Mouse (Mus musculus) heart, embryonic 15.5 days (tissue): ENCODE measurements around the gene Cylc1. TPM values are rescaled to one million over a fixed set of nuclear protein-coding genes. Genes with fewer than 3 reads are reported as not detected.

Experiments used
- ATAC-seq: fragments of 200-750 bp; cut with Nextera tagmentation; replicated peaks from 2 replicates; pipeline ENCODE4 v1.8.0; 2017; ENCODE audit warnings: low read depth, moderate TSS enrichment; ENCODE audit not compliant: insufficient number of reproducible peaks, insufficient read depth, low FRiP score
- H3K27ac ChIP-seq: fragments of 300-500 bp; sonication (generic); 2 replicates; pipeline ENCODE4 v1.5.1; 2015; ENCODE audit warnings: mild to moderate bottlenecking, inconsistent platforms
- H3K27me3 ChIP-seq: fragments of 300-500 bp; sonication (generic); 2 replicates; pipeline ENCODE4 v1.6.1; 2015; ENCODE audit warnings: inconsistent platforms
- H3K36me3 ChIP-seq: fragments of 300-500 bp; sonication (generic); 2 replicates; pipeline ENCODE4 v1.6.1; 2015; ENCODE audit warnings: mild to moderate bottlenecking, inconsistent platforms
- H3K4me1 ChIP-seq: fragments of 300-500 bp; sonication (generic); replicated peaks from 2 replicates; pipeline ENCODE4 v1.6.1; 2015; ENCODE audit warnings: inconsistent platforms
- H3K4me2 ChIP-seq: fragments of 300-500 bp; sonication (generic); 2 replicates; pipeline ENCODE4 v1.6.1; 2015; ENCODE audit warnings: inconsistent platforms, mild to moderate bottlenecking, moderate library complexity
- H3K4me3 ChIP-seq: fragments of 300-500 bp; sonication (generic); 2 replicates; pipeline ENCODE4 v1.5.1; 2015; ENCODE audit warnings: mild to moderate bottlenecking, inconsistent platforms
- H3K9ac ChIP-seq: fragments of 300-500 bp; sonication (generic); 2 replicates; pipeline ENCODE4 v1.6.1; 2015; ENCODE audit warnings: mild to moderate bottlenecking, inconsistent platforms
- H3K9me3 ChIP-seq: fragments of 300-500 bp; sonication (generic); replicated peaks from 2 replicates; pipeline ENCODE4 v1.6.1; 2016; ENCODE audit warnings: inconsistent platforms
- WGBS: fragments of 180-500 bp; shearing (Covaris S2); methylation state at CpG from one replicate; pipeline ENCODE4 v1.1.7; 2015; ENCODE audit warnings: mixed read lengths; 5-methylcytosine and 5-hydroxymethylcytosine counted together
- polyA plus RNA-seq: library from polyadenylated mRNA; unstranded; fragments of >200 nt; fragmentation: Nextera tagmentation; extraction: Ambion mirVana; gene quantifications from 2 replicates; pipeline ENCODE4 v1.2.1, GENCODE M21; 2015

Gene Cylc1
- not detected in 2 replicates for polyA plus RNA-seq

- Histone ChIP-seq H3K4me1 (no peaks in the 10 kb centered on the region), H3K36me3 (no peaks in the 10 kb centered on the region), H3K4me2 (no peak within 1 kb of the TSS), H3K9me3 (no peaks in the 10 kb centered on the region), H3K27me3 (no peaks in the 10 kb centered on the region), H3K4me3 (no peak within 1 kb of the TSS), H3K27ac (no peak within 1 kb of the TSS), H3K9ac (no peak within 1 kb of the TSS)
- ATAC-seq = no peak
Measured at GRCm38 (mm10) chrX:111110118-111110517, at the start of gene Cylc1. Gene Cylc1 (plus strand): TSS chrX:111110418.

GRCm38 (mm10) chrX:111078680-111079079, 31.5 kb upstream of the Cylc1 start:
- Histone ChIP-seq H3K9ac (no peak overlapping the region), H3K4me1 (no peaks in the 10 kb centered on the region), H3K9me3 (no peaks in the 10 kb centered on the region), H3K27me3 (no peaks in the 10 kb centered on the region), H3K4me2 (no peak overlapping the region), H3K4me3 (no peak overlapping the region), H3K27ac (no peak overlapping the region), H3K36me3 (no peaks in the 10 kb centered on the region)
- ATAC-seq = no peak
- 45% methylated on average over 8 of the region's 8 CpGs for WGBS

DNA sequence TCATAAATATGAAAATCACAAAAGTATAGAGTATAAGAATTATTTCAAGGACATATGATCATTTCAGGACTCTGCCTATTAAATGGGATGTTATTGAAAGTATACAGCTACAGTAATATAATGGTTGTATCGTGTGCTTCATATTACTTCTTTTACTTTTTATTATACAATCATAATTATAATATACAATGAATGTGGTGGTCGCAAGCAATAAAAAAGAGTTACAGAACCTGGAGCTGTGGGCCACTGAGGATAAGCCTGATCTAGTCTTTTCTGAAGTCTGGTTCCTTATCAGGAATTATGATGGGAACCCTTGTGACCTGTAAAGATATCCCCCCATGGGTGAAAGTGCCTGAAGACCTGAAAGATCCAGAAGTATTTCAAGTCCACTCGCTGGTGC, 57.8 kb downstream of the Cylc1 start, which contains the start of gene Gm10112:
Gm10112 (plus strand) TSS at position 301 of the 400 bp plus-strand sequence.
- Histone ChIP-seq H3K4me1 (no peaks in the 10 kb centered on the region), H3K27me3 (no peaks in the 10 kb centered on the region), H3K27ac (no peak within 1 kb of the TSS), H3K4me3 (no peak within 1 kb of the TSS), H3K9ac (no peak within 1 kb of the TSS), H3K9me3 (no peaks in the 10 kb centered on the region), H3K4me2 (no peak within 1 kb of the TSS), H3K36me3 (no peaks in the 10 kb centered on the region)
- no peak for ATAC-seq
- 81% methylated on average over 3 of the region's 3 CpGs for WGBS

Other genes with a start within 250 kb of the Cylc1 start
- gene Gm10112, start 57.9 kb downstream of the Cylc1 start, polyA plus RNA-seq = not detected in 2 replicates